Mouse (Mus musculus): Measurements from ENCODE around the gene Elmod3.
A peak's percentile ranks its signal among the peaks of the same experiment; 100 is the strongest.

The Elmod3 gene

GRCm38 (mm10) chr6:72615151-72615550 is 16.9 kb upstream of the Elmod3 start:
- no peak for DNase-seq (ENCODE audit: low spot score in 2 of 2)

- no peak for DNase-seq (ENCODE audit: low spot score in 2 of 2)
Measured at GRCm38 (mm10) chr6:72610261-72610660, 12.0 kb upstream of the Elmod3 start.

- no peak for DNase-seq (ENCODE audit: low spot score in 2 of 2)
Measured at GRCm38 (mm10) chr6:72608662-72609184, 10.5 kb upstream of the Elmod3 start.

GRCm38 (mm10) chr6:72607676-72608075 is 9.5 kb upstream of the Elmod3 start:
- DNase-seq (ENCODE audit: low spot score in 2 of 2), result no peak

DNA sequence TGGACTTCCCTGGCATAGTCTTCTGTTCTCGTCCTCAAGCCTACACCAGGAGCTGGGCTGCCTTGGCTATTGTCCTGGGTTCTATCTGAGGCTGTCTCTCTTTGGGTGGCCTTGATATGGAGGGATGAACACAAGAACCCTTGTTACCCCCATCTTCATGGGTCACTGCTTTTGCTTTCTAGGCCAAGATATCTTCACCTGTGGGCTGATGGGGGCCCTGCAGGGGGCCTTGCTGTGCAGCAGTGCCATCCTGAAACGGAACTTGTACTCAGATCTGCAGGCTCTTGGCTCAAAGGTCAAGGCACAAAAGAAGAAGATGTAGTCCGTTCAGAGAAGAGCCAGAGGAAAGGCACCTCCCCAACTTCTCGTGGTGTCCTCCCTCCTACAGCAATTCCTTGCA is 8.8 kb upstream of the Elmod3 start:
- no peak for DNase-seq (ENCODE audit: low spot score in 2 of 2)

- no peak for DNase-seq (ENCODE audit: low spot score in 2 of 2)
Measured at GRCm38 (mm10) chr6:72604066-72604465, 5.9 kb upstream of the Elmod3 start.

- peak; percentile 75 to 87 for DNase-seq (ENCODE audit: low spot score in 2 of 2)
Measured at GRCm38 (mm10) chr6:72601732-72602131, 3.5 kb upstream of the Elmod3 start.

DNA sequence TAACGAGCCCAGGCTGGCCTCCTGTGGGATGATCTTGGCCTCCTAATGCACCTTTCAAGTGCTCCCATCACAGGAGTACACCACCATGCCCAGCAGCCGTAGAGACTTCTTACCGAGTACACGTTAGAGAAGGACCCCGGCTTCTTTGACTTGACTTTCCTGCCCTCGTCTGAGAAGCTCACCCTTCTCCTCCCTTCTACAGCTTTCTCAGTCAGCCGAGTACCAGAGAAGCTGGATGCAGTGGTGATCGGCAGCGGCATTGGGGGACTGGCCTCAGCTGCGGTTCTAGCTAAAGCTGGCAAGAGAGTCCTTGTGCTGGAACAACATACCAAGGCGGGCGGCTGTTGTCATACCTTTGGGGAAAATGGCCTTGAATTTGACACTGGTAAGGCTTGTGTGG is 2.6 kb upstream of the Elmod3 start:
- no peak for DNase-seq (ENCODE audit: low spot score in 2 of 2)

DNA sequence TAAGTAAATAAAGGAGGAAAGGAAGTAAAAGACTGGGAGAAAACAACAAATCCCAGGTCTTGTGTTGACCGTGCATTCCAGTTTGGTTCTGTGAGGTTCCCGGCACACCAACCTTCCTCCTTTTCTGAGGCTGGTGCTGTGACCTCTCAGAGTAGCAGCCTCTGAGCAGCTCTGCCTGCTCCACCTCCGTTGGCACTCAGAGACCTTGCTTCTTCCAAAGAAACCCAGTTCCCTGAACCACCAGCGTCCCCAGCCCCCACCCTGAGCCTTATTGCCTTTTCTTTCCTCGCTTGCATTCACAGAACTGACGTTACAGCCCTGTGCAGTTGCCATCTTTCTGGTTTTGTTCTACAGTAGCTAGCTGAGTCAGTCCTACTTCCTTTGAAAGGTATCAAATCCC is 2.0 kb upstream of the Elmod3 start:
- no peak for DNase-seq (ENCODE audit: low spot score in 2 of 2)

DNA sequence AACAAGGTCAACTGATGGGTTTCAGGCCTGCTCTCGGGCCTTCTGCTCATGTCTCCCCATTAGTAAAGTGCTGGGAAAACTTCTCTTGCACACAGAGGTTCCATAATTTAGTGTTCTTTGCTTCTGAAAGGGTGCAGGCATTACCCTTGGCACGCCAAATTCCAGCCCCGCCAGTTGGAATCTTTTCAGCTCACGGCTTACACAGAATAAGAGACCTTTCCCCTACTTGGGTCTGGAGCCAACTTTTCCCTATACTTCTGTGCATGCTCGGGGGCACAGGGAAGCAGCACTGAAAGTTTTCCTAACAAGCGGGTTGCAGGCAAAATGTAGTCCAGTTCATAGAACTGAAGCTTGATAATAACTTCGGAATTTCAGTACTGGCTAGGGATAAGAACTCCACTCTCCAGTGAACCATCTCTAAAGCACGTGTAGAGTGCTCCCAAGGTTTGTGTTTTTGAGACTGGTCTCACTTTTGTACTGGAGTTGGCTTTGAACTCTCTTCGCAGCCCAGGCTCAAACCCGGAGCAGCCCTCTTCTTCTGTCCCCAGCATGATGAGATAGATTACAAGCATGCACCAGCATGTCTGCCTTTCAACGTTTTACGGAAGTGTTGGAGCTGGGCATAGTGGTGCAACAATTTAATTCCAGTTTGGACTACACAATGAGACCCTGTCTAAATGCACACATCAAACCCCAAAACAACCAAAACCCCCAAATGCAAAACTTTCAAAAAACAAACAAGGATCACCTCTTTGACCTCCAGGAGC is 761 bp upstream of the Elmod3 start:
- DNase-seq (ENCODE audit: low spot score in 2 of 2), result no peak

DNA sequence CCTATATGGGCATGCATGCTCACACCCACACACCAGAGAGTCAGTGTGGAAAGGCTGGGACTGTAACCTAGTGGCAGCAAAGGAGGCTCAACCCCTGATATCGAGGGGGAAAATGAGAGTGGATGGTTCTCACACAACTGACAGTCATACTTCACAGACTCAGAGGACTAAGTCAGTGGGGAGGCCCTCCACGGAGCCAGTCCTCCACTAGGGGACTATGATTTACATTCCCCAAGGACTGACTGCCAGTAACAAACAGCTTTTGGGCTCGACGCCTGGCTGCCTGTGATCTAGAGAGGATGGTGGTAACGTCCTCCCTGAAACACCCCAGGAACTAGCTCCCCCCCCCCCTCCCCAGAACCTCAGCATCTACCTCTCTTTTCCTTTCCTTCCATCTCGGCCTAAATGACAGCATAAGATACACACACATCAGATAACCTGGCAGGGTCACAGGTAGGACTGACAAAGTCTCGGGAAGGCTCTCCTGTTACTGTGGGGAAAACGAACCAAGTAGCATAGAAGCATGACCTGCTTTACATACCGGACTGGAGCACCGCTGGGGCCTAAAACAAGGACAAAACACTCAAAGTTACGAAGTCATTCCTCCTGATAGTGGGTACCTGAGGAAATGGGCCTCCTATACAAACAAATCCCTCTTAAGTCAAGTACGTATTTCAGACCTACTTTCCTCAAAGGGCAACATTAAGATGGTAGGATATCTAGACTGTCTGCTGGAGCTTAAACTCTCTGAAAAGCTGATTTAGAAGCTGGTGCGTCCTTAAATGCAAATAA is 934 bp downstream of the Elmod3 start:
- peak; percentile 16 to 24 for DNase-seq (ENCODE audit: low spot score in 2 of 2)

DNA sequence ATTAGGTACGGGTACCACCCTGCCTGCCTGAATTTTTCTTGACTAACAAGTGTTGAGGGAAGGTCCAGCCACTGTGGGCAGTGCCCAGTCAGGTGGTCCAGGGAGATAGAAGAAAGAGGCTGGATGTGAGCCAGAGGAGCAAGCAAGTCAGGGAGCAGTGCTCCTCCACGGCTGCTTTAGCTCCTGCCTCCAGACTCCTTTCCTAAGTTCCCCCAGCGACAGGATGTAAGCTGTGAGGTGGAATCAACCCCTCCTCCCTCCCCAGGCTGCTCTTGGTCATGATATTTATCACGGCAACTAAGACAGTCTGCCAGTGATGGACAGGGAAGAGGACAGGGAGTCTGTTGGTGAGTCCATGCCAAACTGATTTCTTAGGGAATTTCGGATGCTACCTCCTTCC is 4.3 kb downstream of the Elmod3 start:
- no peak for DNase-seq (ENCODE audit: low spot score in 2 of 2)

- DNase-seq (ENCODE audit: low spot score in 2 of 2), result no peak
Measured at GRCm38 (mm10) chr6:72593011-72593803, 5.0 kb downstream of the Elmod3 start.

- no peak for DNase-seq (ENCODE audit: low spot score in 2 of 2)
Measured at GRCm38 (mm10) chr6:72590111-72590510, 8.1 kb downstream of the Elmod3 start.

DNA sequence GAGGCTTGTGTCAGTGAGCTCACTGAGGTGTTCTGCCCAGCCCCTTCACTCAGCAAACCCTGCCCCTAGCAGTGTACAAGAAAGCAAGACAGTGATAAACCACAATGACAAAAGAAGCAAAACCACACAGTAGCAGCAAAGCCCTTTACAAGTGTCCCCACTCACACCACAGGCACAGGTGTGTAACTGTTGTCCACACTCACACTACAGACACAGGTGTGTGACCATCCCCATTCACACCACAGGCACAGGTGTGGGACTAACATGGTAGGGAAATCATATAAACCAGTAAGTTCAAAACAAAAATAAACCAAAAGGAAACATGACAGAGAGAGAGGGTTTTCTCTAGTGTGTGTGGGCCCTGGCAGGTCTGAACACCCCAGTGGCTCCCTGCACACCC is 9.9 kb downstream of the Elmod3 start:
- DNase-seq (ENCODE audit: low spot score in 2 of 2), result no peak

- DNase-seq (ENCODE audit: low spot score in 2 of 2), result no peak
Measured at GRCm38 (mm10) chr6:72586701-72587100, 11.5 kb downstream of the Elmod3 start.

DNA sequence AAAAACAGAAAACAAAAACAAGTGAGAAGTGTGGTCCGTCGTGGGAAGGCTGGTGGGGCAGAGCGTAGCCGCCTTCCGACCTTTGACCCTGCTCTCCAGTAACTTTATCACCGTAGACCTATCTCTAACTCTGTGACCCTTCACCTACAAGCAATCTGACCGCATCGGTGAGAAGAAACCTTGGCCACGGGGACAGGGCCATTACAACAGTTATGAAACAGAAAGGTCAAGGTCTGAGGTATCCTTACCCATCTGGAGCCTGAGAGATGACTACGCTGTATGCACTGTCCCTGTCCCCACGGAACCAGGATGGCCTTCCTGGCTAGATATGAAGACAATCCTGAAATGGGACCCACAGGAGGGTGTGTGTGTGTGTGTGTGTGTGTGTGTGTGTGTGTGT is 14.1 kb downstream of the Elmod3 start:
- no peak for DNase-seq (ENCODE audit: low spot score in 2 of 2)

DNA sequence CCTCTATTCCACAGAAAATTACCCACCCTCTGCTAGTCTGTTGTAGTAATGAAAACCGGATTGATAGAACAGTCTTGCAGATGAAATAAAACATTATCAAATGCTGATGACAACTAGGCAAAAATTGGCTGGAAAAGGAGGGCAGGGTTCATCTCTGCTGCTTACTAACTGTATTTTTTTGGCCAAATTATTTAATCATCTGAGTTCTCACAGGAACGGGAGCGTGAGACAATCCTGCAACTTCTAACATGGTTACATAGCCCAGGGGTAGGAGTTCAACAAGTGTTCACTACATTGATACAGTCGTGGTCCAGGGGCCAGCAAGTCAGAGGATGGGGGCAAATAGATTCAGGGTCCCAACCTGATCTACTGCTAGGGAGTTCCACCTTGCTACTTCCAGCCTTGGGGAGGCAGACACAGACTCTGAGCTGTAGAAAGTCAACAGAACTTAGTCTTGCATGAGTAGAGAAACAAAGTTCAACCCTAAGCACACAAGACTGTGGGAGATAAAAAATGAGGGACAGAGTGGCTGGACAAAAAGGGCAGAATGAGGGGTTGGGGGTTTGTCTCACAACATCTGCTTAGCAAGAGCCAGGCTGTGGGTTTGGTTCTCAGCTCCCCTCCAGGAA is 14.9 kb downstream of the Elmod3 start:
- no peak for DNase-seq (ENCODE audit: low spot score in 2 of 2)

GRCm38 (mm10) chr6:72581625-72582382 is 16.4 kb downstream of the Elmod3 start:
- DNase-seq (ENCODE audit: low spot score in 2 of 2), result no peak

GRCm38 (mm10) chr6:72576041-72576440 is 22.2 kb downstream of the Elmod3 start:
- DNase-seq (ENCODE audit: low spot score in 2 of 2), result no peak

DNA sequence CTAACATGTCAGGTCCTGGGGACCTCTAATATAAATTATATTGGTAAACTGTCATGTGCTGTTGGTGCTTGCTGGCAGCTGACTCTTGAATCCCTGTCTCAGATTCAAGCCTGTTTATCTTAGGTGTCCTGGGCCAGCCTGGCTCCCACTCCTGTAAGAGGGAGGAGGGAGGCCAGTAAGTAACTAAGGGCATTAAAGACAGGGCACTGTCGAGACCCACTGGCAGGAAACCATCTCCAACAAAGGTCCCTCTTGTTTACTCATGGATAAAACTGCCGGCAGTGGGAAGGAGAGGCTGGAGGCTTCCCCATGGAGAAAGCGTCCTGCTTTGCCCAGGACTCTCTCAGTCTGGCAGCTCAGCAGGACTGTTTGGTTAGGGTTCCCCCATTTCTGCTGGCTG is 26.4 kb downstream of the Elmod3 start:
- no peak for DNase-seq (ENCODE audit: low spot score in 2 of 2)

Data from spleen, postnatal 10 days (tissue).